Mouse (Mus musculus) limb, embryonic 14.5 days (tissue): Measurements from ENCODE around the gene Hmgcll1. TPM values are rescaled to one million over a fixed set of nuclear protein-coding genes. Genes with fewer than 3 reads are reported as not detected.
"Not testable (repeated sequence)": the region's sequence is repeated elsewhere in the genome, so short reads cannot be mapped to it uniquely, and the experiment has no call there.

Experiments
- ATAC-seq: fragments of 200-750 bp; cut with Nextera tagmentation; 2 replicates; pipeline ENCODE4 v1.8.0; 2017; ENCODE audit warnings: low read depth, moderate number of reproducible peaks, moderate TSS enrichment; ENCODE audit not compliant: low FRiP score
- DNase-seq: peaks from one replicate; pipeline ENCODE4 v3.0.0-alpha.2; 2015; ENCODE audit warnings: low spot score
- H3K27ac ChIP-seq: fragments of 300-500 bp; sonication (generic); replicated peaks from 2 replicates; pipeline ENCODE4 v1.5.1; 2014; ENCODE audit warnings: low read depth, mild to moderate bottlenecking, low read length, moderate library complexity, mixed read lengths
- H3K27me3 ChIP-seq: fragments of 300-500 bp; sonication (generic); 2 replicates; pipeline ENCODE4 v1.6.1; 2014; ENCODE audit warnings: low read length, mixed read lengths; ENCODE audit not compliant: control insufficient read depth, insufficient read depth
- H3K36me3 ChIP-seq: fragments of 300-500 bp; sonication (generic); 2 replicates; pipeline ENCODE4 v1.6.1; 2014; ENCODE audit warnings: mild to moderate bottlenecking, low read length, moderate library complexity, mixed read lengths; ENCODE audit not compliant: control insufficient read depth, insufficient read depth
- H3K4me1 ChIP-seq: fragments of 300-500 bp; sonication (generic); 2 replicates; pipeline ENCODE4 v1.6.1; 2014; ENCODE audit warnings: antibody characterized with exemption, low read length, mixed read lengths; ENCODE audit not compliant: control insufficient read depth, insufficient read depth
- H3K4me2 ChIP-seq: fragments of 300-500 bp; sonication (generic); replicated peaks from 2 replicates; pipeline ENCODE4 v1.6.1; 2014; ENCODE audit warnings: low read depth, mild to moderate bottlenecking, low read length, moderate library complexity; ENCODE audit not compliant: severe bottlenecking
- H3K4me3 ChIP-seq: fragments of 300-500 bp; sonication (generic); replicated peaks from 2 replicates; pipeline ENCODE4 v1.5.1; 2014; ENCODE audit warnings: low read length
- H3K9ac ChIP-seq: fragments of 300-500 bp; sonication (generic); 2 replicates; pipeline ENCODE4 v1.6.1; 2014; ENCODE audit warnings: mild to moderate bottlenecking, low read depth, low read length, moderate library complexity; ENCODE audit not compliant: severe bottlenecking
- H3K9me3 ChIP-seq: fragments of 300-500 bp; sonication (generic); 2 replicates; pipeline ENCODE4 v1.6.1; 2016; ENCODE audit warnings: low read length; ENCODE audit not compliant: control insufficient read depth
- POLR2A ChIP-seq: fragments of 200-500 bp; IDR thresholded peaks from 2 replicates; pipeline ENCODE4 v1.8.0; 2012; ENCODE audit warnings: inconsistent platforms, mild to moderate bottlenecking, moderate library complexity, borderline replicate concordance; ENCODE audit not compliant: insufficient read depth, insufficient read length; ENCODE audit errors: extremely low read depth
- WGBS: fragments of 180-500 bp; shearing (Covaris S2); extraction: QIAGEN DNeasy Blood & Tissue Kit; methylation state at CpG from one replicate; pipeline ENCODE4 v1.1.7; 2014; 5-methylcytosine and 5-hydroxymethylcytosine counted together
- polyA plus RNA-seq, 2 experiments: library from polyadenylated mRNA; depleted of rRNA in 1 of 2; stranded (reverse) in 1 of 2; unstranded in 1 of 2; fragments of >200 nt; fragmentation: Nextera tagmentation in 1 of 2; extraction: Ambion mirVana in 1 of 2; gene quantifications; 2 replicates each; pipeline versions ENCODE4 v1.2.1 to v1.2.3; 2012 to 2014

Hmgcll1 gene
- polyA plus RNA-seq, 2 experiments: 2.8 to 3.3 TPM

- no peak overlapping the region for H3K4me3 ChIP-seq
- TF ChIP-seq POLR2A: no peak
- H3K4me1 ChIP-seq: peaks cover 14% of the 10 kb centered on the region; the same call in 1 of the 2 replicates
- peak overlapping the region; percentile 52 for H3K27ac ChIP-seq
- ATAC-seq (no peak), DNase-seq (no peak)
- no peak overlapping the region for H3K9ac ChIP-seq
- H3K27me3 ChIP-seq: no peaks in the 10 kb centered on the region
- no peaks in the 10 kb centered on the region for H3K9me3 ChIP-seq
- WGBS: 54% methylated on average over 4 of the region's 4 CpGs
- H3K36me3 ChIP-seq: no peaks in the 10 kb centered on the region
- H3K4me2 ChIP-seq: no peak overlapping the region
Observed at GRCm38 (mm10) chr9:76061492-76061891, 46.8 kb downstream of the Hmgcll1 start.

GRCm38 (mm10) chr9:76064164-76064563 is 49.5 kb downstream of the Hmgcll1 start:
- H3K27me3 ChIP-seq: no peaks in the 10 kb centered on the region
- H3K27ac ChIP-seq: no peak overlapping the region
- 55% methylated on average over 2 of the region's 2 CpGs for WGBS
- H3K4me3 ChIP-seq: no peak overlapping the region
- peaks cover 9% of the 10 kb centered on the region; the same call in 1 of the 2 replicates for H3K4me1 ChIP-seq
- H3K36me3 ChIP-seq: no peaks in the 10 kb centered on the region
- no peak overlapping the region for H3K9ac ChIP-seq
- no peak overlapping the region for H3K4me2 ChIP-seq
- no peaks in the 10 kb centered on the region for H3K9me3 ChIP-seq
- ATAC-seq: no peak
- no peak for TF ChIP-seq POLR2A
- DNase-seq: no peak

- Histone ChIP-seq H3K4me1 (peaks cover 5% of the 10 kb centered on the region), H3K4me3 (no peak overlapping the region), H3K27ac (no peak overlapping the region), H3K27me3 (no peaks in the 10 kb centered on the region), H3K9ac (no peak overlapping the region), H3K36me3 (no peaks in the 10 kb centered on the region), H3K4me2 (no peak overlapping the region), H3K9me3 (no peaks in the 10 kb centered on the region)
- no peak for TF ChIP-seq POLR2A
- ATAC-seq (no peak), DNase-seq (no peak)
- WGBS: 42% methylated on average over 2 of the region's 2 CpGs
Observed at GRCm38 (mm10) chr9:76091561-76091960, 76.9 kb downstream of the Hmgcll1 start.

GRCm38 (mm10) chr9:76097221-76097620 is 82.6 kb downstream of the Hmgcll1 start:
- Histone ChIP-seq H3K9ac (no peak overlapping the region), H3K4me2 (no peak overlapping the region), H3K36me3 (no peaks in the 10 kb centered on the region), H3K4me3 (no peak overlapping the region), H3K27ac (no peak overlapping the region), H3K27me3 (no peaks in the 10 kb centered on the region), H3K9me3 (no peaks in the 10 kb centered on the region), H3K4me1 (peaks cover 13% of the 10 kb centered on the region; the same call in 1 of the 2 replicates)
- 28% methylated on average over 5 of the region's 5 CpGs for WGBS
- peak; percentile 63; the same call in 1 of the 2 replicates for ATAC-seq
- peak; percentile 52 for DNase-seq
- no peak for TF ChIP-seq POLR2A

- H3K9ac ChIP-seq: no peak overlapping the region
- ATAC-seq (no peak), DNase-seq (no peak)
- no peak overlapping the region for H3K4me3 ChIP-seq
- H3K4me2 ChIP-seq: no peak overlapping the region
- H3K27me3 ChIP-seq: no peaks in the 10 kb centered on the region
- H3K36me3 ChIP-seq: no peaks in the 10 kb centered on the region
- WGBS: 65% methylated on average over 3 of the region's 3 CpGs
- no peak overlapping the region for H3K27ac ChIP-seq
- peaks cover 13% of the 10 kb centered on the region; the same call in 1 of the 2 replicates for H3K4me1 ChIP-seq
- TF ChIP-seq POLR2A: no peak
- no peaks in the 10 kb centered on the region for H3K9me3 ChIP-seq
Observed at GRCm38 (mm10) chr9:76099981-76100380, 85.3 kb downstream of the Hmgcll1 start.

DNA sequence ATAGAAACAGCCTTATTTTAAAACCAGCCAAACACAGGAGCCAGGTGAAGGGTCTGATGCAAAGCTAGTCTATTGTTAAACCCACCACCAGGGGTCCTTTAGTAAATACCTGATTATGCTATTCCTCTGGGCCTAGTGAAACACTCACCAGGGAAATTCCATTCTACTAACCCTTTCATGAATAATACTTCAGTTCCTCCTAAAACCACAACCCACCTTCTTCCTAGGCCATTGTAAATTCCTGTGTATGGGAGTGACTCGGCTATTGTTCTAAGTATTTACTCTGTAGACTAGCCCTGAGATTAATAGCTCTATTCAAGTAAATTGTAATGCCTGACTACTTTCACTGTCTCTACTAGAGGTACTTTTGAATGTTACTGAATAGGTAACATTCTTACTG is 89.8 kb downstream of the Hmgcll1 start:
- WGBS: 80% methylated on average over 1 of the region's 1 CpGs
- not testable (repeated sequence) for DNase-seq, H3K9ac ChIP-seq, H3K9me3 ChIP-seq, H3K27me3 ChIP-seq, H3K27ac ChIP-seq, H3K4me2 ChIP-seq, H3K36me3 ChIP-seq, H3K4me3 ChIP-seq, H3K4me1 ChIP-seq, ATAC-seq
